Mouse (Mus musculus): Measurements from ENCODE around the gene BC052040. TPM values are rescaled to one million over a fixed set of nuclear protein-coding genes. Genes with fewer than 3 reads are reported as not detected.

BC052040 gene
- 2.9 TPM in 2 replicates for polyA plus RNA-seq (2012; rRNA removed)

DNA sequence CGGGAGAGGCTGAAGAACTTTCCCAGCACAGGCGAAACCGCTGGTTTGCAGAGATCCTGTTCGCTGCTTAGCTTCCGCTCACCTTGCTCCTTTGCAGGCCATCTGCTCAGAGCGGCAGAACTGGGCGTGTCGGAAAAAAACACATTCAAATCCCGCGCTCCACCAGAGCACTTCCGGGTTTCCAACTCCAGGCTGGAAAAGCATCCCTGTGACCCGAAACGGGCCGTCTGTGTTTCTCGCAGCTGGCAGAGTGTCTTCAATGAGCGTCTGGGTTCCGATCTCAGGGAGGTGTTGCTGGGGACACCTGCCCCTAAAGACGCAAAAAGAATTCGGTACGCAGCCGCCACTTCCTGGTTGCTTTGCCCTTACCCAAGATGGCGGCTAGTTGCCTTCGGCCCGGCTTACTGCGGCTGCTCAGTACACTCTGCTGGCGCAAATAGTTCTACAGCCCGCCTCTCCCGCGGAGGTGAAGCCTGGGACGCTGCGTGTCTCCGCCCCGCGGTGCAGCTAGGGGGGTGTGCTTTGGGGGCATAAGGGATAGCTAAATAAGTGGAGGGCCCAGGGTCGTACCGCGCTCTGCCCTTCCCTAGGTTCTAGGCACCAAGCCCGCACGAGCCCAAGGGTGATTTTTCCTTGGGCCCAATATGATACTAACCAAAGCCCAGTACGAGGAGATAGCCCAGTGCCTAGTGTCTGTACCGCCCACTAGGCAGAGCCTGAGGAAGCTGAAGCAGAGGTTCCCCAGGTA is at the start of gene BC052040:
BC052040 (plus strand) TSS at position 476 of the 748 bp plus-strand sequence.
- peak; percentile 47 for DNase-seq (ENCODE audit: low read depth)

DNA sequence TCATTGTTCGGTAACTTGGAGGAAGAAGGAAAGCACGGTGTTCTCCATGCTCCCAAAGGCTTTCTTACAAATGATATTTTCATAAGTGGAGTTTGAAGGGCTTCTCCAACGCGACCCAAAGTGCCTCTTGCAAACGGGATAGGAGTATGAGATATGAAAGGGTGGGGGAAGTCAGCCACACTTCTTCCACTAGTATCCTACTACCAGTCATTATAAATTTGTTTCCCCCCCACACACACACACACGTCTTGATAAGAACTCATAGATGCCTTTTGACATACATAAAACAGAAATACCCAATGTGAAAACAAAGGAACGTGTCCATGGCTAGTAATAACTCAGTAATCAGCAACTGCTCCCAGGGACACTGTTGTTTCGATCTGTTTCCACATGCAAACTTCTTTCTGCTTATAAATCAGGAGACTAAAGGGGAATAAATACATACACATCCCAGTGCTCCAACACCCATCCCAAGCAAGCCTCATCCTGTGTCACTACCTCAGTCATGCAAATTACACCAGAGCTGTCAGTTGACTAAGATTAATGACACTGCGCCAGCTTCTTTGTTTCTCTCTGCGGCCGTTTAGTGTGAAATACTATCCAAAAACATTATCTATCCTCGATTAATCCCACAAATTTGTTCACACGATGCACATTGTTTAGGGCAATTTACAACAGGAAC is 43.4 kb upstream of the BC052040 start:
- DNase-seq (ENCODE audit: low read depth): no peak

DNA sequence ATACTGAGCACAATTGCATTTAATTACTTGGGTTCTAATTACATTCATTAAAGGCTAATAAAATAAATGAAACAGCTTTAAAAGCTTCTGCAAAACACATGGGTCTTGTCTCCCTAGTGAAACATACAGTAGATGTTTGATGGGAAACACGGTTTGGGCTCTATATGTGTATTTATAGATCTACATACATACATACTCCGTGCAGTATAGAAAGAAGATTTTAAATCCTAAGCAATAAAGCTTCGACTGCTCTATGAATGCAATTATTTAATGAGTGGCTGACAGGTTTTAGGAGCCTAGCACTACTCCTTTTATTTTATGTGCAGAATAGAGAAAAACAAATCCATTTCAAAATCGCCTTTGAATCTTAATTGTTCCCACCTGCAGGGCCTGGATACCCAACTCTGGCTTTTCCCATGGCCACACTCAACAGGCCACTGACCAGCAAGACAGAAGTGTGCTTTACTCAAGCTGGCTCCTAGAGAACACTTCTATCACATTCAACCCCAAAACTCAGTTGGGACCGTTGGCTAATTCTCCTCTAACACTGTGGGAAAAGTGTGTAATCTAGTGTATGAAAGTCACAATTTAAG is 42.7 kb upstream of the BC052040 start:
- no peak for DNase-seq (ENCODE audit: low read depth)

DNA sequence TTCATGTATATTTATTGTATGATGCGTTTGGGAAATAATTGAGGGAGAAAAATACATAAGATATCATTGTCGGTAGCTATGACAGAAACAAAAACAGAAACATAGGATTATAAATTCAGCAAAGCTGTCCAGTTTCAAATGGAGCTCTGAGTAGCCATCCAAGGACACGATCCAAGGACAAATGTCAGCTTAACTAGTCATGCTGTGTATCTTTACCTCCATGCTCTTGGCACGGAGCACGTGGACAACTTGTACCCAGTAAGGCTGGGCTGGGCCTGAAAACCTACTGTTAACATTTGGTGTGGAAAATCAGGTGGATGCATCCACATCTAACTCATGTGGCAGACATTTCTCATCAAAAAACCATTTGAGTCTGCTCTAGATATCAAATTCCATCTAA is 41.8 kb upstream of the BC052040 start:
- no peak for DNase-seq (ENCODE audit: low read depth)

DNA sequence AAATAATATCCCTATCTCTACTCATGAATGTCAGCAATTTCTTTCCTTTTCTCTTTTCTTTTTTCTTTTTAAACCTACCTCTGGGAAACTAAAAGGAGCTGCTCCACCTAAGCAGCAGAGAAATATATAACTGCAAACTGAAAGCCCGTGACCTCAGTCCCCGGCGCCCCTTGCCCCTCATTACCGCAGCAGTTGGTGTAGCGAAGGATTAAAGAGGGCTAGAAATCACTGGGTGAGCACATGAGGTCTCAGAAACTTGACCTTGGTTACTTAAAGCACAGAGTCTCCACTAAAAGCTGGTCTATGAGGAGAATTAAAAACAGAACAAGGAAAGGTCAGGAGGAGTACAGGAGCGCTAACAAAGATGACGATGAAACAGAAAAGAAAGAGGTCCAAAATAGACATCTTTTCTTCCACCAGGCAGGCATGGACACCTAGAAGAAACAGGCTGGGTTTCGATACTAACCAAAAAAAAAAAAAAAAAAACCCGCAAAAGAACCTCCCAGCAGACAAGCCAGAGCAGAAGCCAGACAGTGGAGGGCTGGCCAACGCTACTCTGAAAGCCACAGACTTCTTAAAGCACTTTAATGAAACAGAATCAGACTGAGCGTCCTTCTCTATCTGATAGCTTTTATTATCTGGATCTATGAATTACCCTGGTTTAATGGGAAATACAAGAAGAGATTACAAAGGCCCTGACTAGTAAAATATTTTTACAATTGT is 39.0 kb upstream of the BC052040 start:
- DNase-seq (ENCODE audit: low read depth): no peak

DNA sequence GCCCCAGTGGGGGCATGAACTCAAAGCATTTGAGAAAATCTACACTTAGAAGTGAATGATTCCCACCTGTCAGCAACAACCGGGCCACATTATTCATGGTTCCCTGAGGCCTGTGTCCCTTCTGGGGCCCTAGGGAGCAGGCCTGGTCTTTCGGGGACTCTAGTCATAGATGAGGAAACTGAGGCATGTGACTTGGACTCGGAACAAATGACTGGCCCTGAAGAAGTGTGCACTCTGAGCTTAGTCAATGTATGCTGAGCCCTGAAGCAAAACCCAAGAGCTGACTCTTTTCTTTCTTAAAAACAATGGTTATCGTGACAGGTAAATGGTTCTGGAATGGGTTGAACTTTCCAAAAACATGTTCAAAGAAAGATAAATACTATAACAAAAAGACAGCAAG is 38.3 kb upstream of the BC052040 start:
- DNase-seq (ENCODE audit: low read depth): no peak

DNA sequence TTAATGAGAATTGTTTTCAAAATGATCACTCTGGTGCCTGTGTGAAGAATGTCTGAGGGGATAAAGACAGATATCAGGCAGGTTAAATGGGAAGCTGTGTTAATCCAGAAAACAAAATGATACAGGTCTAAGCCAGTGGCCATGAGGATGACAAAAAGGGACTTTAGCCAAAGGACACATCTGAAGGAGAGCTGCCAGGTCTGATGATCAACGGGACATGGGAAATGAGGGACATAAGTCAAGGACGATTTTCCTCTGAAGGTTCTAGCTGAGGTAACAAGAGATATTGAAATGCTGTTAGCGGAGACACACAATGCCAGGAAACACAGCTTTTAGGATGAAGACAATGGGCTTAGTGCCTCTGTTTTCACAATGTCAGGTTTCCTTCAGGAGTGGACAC is 29.6 kb upstream of the BC052040 start:
- DNase-seq (ENCODE audit: low read depth): no peak

DNA sequence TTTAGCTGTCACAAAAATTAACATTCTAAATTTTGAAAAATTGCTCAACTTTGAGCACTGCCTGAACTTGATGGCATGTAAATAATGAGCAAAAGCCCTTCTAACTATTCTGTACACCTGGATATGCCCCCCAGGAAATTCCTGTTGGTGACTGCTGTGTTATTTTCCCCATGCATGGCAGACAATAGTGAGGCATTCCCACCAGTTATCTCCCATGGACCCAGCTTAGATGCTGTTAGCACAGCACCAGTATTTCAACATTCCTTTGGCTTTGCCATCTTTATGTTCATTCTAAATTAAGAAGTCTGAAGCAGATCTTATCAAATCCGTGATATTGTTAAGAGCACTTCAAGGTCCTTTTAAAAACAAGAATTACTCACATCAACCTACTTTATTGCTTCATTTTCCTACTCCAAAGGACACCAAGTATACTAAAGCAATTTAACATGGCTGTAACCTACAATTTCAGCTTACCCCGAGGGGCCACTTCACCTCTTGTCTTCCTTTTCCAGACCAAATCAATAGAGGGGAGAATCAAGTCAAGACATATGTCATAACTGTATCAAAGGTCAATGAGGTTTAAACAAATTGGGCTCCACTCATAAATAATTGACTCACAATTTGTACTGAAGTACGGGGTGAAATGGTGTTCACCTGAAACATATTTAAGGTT is 19.2 kb upstream of the BC052040 start:
- no peak for DNase-seq (ENCODE audit: low read depth)

DNA sequence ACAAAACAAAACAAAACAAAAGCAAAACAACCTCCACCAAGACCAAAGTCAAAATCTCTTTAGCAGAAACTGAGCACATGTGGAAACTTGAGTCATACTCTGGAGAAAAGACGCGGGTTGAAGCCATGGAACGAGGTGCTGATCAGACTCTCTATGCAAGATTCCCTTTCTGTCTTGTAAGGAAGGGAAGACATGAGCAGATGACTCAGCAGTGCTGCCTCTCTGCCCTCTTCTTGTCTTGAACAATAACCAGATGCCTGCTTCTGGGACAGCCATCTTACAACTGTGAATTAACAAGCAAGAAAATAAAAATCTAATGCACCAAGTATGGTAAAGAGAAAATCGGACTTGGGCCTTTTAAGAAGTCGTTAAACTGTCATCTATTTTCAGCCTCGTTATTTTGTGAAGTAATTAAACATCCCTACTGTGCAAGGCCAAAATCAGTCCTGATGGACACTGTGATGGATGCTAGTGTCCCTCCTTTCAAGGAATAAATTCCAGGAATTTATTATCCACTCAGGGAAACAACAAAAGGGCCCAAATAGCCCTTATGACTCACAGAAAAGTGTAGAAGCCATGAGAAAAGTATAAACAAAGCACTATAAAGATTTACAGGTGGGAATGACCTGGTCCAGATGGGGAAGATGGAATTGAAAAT is 18.0 kb upstream of the BC052040 start:
- no peak for DNase-seq (ENCODE audit: low read depth)

DNA sequence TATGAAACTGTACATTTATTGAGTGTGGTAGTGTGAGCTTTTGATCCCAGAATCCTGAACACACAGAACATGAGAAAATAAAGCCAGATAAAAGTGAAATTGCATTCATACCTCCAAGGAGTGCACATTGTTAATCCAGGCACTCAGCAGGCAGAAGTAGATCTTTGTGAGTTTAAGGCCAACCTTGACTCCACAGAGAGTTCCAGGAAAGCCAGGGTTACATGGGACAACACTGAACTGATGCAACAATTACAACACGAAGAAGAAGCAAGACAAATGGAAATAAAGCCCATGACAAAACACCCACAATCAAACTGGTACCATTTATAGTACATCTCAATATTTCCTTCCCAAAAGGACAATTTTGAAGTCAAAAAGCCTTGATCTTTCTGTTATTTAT is 9.5 kb upstream of the BC052040 start:
- no peak for DNase-seq (ENCODE audit: low read depth)

DNA sequence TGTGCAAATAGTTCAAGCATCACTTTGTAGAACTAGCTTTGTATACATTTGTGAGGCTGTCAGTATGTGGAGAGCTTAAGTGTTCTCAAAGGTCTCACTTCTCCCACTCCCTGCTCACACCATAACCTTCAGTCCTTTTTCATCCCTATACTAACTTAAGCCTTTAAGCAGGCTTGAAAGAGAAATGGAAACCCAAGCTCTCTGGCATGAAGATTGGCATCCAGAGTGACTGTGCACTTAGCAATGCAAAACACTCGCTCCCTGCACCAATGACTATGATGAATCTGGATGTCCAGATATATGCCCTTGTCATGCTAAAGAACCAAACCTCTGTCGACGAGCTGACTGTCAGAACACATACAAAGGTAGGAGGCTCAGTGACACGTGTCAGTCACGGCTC is 6.7 kb upstream of the BC052040 start:
- DNase-seq (ENCODE audit: low read depth): no peak

DNA sequence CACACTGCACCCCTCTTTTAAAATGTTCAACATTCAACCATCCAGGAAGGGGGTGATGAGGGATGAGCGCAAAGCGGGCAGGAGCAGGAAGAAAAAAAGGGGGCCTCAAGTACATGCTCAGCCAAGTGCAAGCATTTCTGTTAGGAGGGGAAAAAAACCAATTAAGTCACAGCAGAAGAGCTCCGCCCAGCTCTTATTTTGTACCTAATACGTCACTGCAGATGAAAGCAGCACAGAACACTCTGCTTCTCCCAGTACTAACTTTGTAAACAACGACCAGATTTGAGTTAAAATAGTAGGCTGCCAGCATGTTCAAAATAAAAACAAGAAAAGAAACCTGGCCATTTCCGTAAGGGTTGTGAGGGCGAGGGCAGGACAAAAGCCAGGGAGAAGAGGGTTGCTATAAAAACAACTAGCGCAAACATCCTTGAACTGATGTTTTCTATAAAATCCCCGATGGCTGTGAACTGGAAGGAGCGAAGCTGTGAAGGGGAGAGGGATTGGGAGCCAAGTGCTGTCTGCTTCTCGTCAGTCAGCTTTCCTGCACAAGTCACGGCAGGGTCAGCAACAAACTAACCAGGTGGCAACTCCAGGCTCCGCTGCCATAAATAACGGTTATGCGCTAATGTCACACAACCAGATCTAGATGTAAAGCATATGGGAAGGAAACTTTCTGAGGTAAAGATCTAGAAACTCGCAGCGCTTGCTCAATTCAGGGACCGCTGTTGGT is 2.2 kb upstream of the BC052040 start:
- DNase-seq (ENCODE audit: low read depth): no peak

DNA sequence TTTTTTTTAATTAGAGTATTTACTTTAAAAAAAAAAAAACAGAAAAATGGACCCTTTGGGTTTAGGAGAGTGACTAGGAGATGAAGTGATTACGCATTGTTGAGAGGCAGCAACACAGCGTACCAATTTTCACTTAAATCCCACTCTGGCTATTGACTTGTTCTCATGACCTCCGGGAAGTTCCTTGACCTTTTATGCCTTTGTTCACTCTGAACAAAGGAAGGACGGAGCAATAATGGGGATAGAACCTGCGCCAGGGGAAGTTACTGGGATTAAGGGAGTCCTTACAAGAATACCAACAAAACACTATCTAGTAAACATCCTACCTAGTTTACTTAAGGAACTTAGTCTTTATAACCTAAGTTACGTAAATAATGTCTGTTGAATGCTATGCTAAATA is 1.5 kb upstream of the BC052040 start:
- DNase-seq (ENCODE audit: low read depth): no peak

DNA sequence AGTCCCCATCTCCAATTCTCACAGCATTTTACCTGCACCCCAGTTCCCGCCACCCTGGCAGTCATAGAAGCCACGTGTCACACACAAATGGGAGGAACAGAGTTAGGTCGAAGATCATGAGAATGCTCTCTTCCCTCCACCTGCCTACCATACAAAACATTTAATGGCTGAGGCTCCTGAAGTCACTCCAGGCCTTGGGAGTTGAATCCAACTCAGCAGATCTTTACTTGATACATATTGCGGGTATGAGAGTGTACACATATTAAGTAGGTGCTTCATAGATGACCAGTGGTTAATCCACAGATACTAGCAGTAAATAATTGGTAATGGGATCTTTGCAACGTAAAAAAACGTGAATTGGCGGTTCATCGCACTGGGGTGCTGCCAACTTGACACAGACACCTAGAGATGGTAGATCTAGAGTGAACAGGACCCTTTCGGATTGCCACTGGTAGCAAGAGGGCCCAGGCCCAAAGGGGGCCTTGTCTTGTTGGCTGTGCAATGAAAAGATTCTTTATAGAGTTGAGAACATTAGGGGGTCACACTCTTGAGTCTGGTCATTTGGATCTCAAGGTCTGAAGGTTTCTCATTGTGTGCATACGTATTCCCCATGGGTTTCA is 583 bp downstream of the BC052040 start:
- no peak for DNase-seq (ENCODE audit: low read depth)

DNA sequence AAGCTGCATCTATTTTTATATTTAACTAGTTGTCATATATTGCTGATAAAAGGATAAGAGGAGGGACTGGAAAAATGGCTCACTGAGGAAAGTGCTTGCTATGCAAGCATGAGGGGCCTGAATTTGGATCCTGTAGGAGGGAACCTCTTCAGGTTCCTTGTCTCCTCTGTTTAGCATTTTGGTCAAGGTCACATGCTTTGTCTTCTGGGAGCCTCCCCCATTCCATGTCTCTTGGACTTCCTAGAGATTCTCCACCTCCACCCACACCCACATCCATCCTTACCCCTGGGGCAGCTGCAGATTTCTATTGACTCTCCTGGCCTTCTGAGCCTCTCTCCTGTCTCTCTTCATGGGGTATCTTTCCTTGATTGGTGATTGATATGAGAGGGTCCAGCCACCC is 2.3 kb downstream of the BC052040 start:
- DNase-seq (ENCODE audit: low read depth): no peak

DNA sequence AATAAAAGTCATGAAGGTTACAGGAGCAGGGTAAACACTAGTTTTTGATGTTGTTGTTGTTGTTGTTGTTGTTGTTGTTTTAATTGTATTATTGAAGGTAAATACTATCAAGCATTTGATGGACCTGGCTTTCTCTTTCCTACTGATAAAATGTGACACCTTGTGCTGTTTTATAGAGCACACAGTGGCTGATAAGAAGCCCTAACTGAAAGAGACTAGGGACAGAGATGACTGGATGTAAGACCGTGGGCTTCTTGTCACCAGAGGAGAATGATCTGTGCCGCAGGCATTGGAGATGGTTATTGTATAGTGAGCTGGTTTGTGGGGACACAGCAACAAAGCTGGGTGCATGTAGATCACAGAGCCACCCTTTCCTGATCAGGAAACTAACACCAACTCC is 9.1 kb downstream of the BC052040 start:
- DNase-seq (ENCODE audit: low read depth): no peak

DNA sequence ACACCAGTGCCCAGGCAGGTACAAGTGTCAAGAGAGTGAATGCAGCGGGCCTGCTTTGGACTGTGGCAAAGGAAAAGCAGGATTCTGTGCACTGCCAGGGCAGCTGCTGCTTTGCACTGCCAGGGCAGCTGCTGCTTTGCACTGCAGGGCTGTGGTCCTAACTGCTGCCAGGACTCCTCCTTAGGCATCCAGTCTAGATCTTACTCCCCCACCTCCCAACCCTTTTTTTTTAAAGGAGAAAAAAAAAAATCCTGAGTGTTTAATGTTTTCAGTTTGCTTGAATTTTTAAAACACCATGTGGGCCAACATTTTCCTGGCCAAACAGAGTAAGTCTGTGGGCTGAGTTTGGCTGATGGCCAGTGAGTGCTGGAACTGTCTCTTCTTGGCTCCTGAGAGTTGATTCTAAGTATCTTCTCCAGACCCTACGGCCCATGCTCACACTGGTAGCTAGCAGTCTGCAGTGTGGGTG is 11.2 kb downstream of the BC052040 start:
- peak; percentile 51 for DNase-seq (ENCODE audit: low read depth)

DNA sequence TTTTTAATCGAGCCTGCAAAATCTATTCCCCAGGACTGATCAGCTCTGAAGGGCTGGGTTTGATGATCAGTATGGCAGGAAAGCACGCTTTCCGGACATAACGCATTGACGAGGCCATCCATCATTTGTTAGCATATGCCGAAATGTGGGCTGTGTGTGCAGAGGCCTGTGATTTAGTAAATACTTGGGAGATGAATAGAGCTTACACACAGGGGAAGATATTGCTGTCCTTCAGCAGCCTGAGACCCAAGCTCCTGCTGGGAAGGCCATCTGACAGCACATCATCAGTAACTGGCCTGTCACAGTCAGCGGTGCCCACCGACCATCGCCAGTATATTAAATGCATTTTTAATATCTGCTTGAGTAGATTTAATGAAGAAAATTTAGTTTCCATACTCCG is 15.5 kb downstream of the BC052040 start:
- DNase-seq (ENCODE audit: low read depth): no peak

DNA sequence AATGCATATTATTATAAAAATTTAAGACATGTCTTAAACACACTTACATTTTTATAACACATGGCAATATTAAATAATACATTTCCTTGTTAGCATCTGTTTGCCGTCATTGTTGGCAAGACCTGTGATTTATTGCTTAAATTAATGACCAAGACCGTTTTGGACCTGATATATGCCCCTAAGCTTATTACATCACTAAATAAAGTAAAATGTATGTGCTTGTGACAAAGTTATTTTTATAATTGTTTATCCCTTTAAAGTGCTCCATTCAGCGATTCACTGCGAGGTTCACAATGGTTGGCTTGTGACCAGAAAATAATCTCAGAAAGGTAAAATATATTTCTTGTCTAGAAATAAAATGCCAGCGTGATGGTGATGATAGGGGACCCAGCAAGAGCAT is 16.8 kb downstream of the BC052040 start:
- no peak for DNase-seq (ENCODE audit: low read depth)

DNA sequence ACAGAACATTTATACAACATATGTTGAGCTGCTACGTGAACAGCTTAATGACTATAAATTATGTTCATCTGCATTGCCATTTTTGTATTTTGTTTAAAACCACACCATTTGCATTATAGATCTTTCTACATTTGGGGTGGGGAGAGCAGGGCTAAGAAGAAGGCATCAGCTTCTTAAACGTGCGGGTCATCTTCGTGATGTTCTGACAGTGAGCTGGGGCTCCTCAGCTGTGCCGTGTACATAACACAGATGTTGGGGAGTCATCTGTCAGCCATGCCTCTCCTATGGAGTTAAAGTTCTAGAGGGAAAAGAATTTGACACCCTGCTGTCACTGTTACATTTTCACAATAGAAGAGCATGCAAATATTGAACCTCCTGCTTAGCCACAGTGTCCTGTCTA is 19.2 kb downstream of the BC052040 start:
- DNase-seq (ENCODE audit: low read depth): no peak
